Mouse (Mus musculus): ENCODE measurements around the gene Prdm1. TPM values are rescaled to one million over a fixed set of nuclear protein-coding genes. Genes with fewer than 3 reads are reported as not detected.

The Prdm1 gene
- polyA plus RNA-seq (2012; rRNA removed) = 0.57 and 1.0 TPM in 2 replicates

GRCm38 (mm10) chr10:44528291-44529082 is at the start of gene Prdm1:
Gene Prdm1, minus strand, starts transcription at chr10:44528501.

